Mouse (Mus musculus) hindbrain, embryonic 16.5 days (tissue): Measurements from ENCODE around the gene Podxl2. TPM values are rescaled to one million over a fixed set of nuclear protein-coding genes. Genes with fewer than 3 reads are reported as not detected.

Experiments used
- ATAC-seq: fragments of 200-750 bp; cut with Nextera tagmentation; 2 replicates; pipeline ENCODE4 v1.8.0; 2017; ENCODE audit warnings: moderate TSS enrichment, moderate library complexity
- H3K27ac ChIP-seq: fragments of 300-500 bp; sonication (generic); 2 replicates; pipeline ENCODE4 v1.5.1; 2014; ENCODE audit warnings: low read depth, mild to moderate bottlenecking, control low read depth, low read length, moderate library complexity
- H3K27me3 ChIP-seq: fragments of 300-500 bp; sonication (generic); replicated peaks from 2 replicates; pipeline ENCODE4 v1.6.1; 2014; ENCODE audit warnings: low read length; ENCODE audit not compliant: control insufficient read depth, insufficient read depth
- H3K36me3 ChIP-seq: fragments of 300-500 bp; sonication (generic); 2 replicates; pipeline ENCODE4 v1.6.1; 2014; ENCODE audit warnings: mild to moderate bottlenecking, low read length, moderate library complexity, mixed read lengths; ENCODE audit not compliant: control insufficient read depth, insufficient read depth
- H3K4me1 ChIP-seq: fragments of 300-500 bp; sonication (generic); 2 replicates; pipeline ENCODE4 v1.6.1; 2014; ENCODE audit warnings: low read depth, low read length; ENCODE audit not compliant: control insufficient read depth, insufficient read depth
- H3K4me2 ChIP-seq: fragments of 300-500 bp; sonication (generic); 2 replicates; pipeline ENCODE4 v1.6.1; 2014; ENCODE audit warnings: mild to moderate bottlenecking, low read length, control low read depth, moderate library complexity
- H3K4me3 ChIP-seq: fragments of 300-500 bp; sonication (generic); 2 replicates; pipeline ENCODE4 v1.5.1; 2014; ENCODE audit warnings: mild to moderate bottlenecking, low read length, control low read depth, moderate library complexity
- H3K9ac ChIP-seq: fragments of 300-500 bp; sonication (generic); 2 replicates; pipeline ENCODE4 v1.6.1; 2014; ENCODE audit warnings: low read depth, mild to moderate bottlenecking, control low read depth, low read length, moderate library complexity
- H3K9me3 ChIP-seq: fragments of 300-500 bp; sonication (generic); 2 replicates; pipeline ENCODE4 v1.6.1; 2014; ENCODE audit warnings: mild to moderate bottlenecking, low read length, moderate library complexity; ENCODE audit not compliant: control insufficient read depth
- WGBS: fragments of 180-500 bp; shearing (Covaris S2); extraction: QIAGEN DNeasy Blood & Tissue Kit; methylation state at CpG from one replicate; pipeline ENCODE4 v1.1.7; 2014; 5-methylcytosine and 5-hydroxymethylcytosine counted together
- polyA plus RNA-seq: library from polyadenylated mRNA; unstranded; fragments of >200 nt; fragmentation: Nextera tagmentation; extraction: Ambion mirVana; gene quantifications from 2 replicates; pipeline ENCODE4 v1.2.1, GENCODE M21; 2015

The Podxl2 gene
- polyA plus RNA-seq, 1 experiment from 2014 or later = 553 TPM

DNA sequence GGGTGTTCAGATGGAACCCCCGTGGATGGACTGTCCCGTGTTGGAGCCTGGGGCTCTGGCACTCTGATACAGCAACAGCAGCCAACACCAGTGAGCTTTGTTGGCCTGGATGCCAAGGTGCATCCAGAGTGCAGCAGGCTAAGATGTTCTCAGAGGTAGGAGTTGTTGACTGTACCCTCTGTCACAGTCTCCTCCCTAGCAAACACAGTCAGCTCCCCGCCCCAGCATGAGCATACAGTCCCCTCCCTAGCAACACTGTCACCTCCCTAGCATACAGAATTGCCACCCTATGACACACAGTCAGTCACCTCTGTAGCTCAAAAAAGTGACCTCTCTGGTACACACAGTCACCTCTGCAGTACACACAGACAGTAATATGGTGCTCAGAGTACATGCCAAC, 57.9 kb downstream of the Podxl2 start:
- no peaks in the 10 kb centered on the region; the same call in 1 of the 2 replicates for H3K4me1 ChIP-seq
- no peak overlapping the region for H3K9ac ChIP-seq
- no peaks in the 10 kb centered on the region for H3K9me3 ChIP-seq
- no peak overlapping the region for H3K4me2 ChIP-seq
- no peak overlapping the region for H3K4me3 ChIP-seq
- no peak overlapping the region for H3K27ac ChIP-seq
- no peaks in the 10 kb centered on the region for H3K27me3 ChIP-seq
- WGBS = 80% methylated on average over 3 of the region's 3 CpGs
- no peak for ATAC-seq
- H3K36me3 ChIP-seq = no peaks in the 10 kb centered on the region

DNA sequence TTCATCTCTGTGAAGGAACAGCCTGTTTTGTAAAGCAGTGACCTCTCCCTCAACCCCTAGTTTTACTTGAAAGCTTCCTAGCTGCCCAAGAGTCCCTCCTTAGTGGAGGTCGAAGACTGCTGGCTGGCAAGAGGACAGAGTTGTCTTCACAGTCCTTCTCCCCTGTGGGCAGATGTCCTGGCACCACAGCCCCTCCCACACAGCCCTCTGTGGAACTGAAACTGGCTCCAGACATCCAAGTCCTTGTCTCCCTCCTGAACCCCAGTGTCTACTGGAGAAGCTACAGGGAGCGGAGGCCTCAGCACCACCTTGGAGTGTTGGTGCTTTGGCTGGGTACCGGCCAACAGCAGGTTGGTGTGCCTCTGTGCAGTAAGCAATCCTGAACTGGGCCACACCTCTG, 59.4 kb downstream of the Podxl2 start:
- Histone ChIP-seq H3K27me3 (no peaks in the 10 kb centered on the region), H3K36me3 (no peaks in the 10 kb centered on the region)
- ATAC-seq = no peak

DNA sequence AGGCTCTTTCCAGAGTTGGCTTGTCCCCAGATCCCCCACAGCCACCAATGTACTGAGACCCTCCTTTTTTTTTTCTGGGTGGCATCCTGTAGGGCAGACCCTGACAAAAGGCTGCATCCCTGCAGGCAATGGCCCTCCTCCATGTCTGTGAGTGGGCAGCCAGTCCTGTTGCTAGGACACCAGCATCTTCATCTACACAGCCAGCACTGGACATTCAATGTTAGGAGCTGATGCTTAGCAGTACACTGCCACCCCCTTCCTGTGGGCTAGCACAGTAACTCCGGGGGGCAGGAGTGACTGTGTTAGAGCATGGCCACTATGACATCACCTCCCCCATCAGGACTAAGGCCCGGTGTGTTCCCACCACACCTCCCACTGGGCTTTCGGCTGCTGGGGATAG, 59.8 kb downstream of the Podxl2 start:
- no peaks in the 10 kb centered on the region for H3K27me3 ChIP-seq

More for the DNA sequence above, 59.4 kb downstream of the Podxl2 start:
- no peak overlapping the region for H3K4me3 ChIP-seq
- H3K9ac ChIP-seq = no peak overlapping the region
- no peak overlapping the region for H3K27ac ChIP-seq
- H3K9me3 ChIP-seq = no peaks in the 10 kb centered on the region
- no peaks in the 10 kb centered on the region; the same call in 1 of the 2 replicates for H3K4me1 ChIP-seq
- 70% methylated on average over 3 of the region's 3 CpGs for WGBS
- no peak overlapping the region for H3K4me2 ChIP-seq

DNA sequence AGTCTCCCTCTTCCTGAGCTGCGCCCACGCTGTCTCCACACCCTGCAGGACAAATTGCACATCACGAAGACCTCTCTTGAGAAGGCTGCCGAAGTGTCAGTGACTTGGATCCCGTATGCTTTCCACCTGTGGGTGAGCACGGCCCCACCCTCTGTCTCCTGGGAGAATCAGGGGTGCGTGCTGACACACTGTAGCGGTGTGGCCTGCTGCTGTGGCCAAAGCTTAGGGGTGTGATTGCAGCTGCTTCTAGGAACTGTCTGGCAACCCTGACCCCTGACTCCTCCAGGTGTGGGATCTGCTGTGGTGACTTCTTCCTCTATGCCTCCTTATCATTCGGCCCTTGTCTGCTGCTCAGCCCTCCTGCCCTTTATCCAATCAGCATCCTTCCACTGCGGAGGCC, 61.0 kb downstream of the Podxl2 start:
- Histone ChIP-seq H3K27ac (no peak overlapping the region), H3K27me3 (no peaks in the 10 kb centered on the region), H3K36me3 (no peaks in the 10 kb centered on the region), H3K4me1 (no peaks in the 10 kb centered on the region; the same call in 1 of the 2 replicates), H3K9ac (no peak overlapping the region), H3K4me2 (no peak overlapping the region), H3K9me3 (no peaks in the 10 kb centered on the region), H3K4me3 (no peak overlapping the region)
- ATAC-seq = no peak
- WGBS = 83% methylated on average over 10 of the region's 10 CpGs

More for the DNA sequence above, 59.8 kb downstream of the Podxl2 start:
- H3K4me3 ChIP-seq = no peak overlapping the region
- no peaks in the 10 kb centered on the region for H3K9me3 ChIP-seq
- ATAC-seq = peak; percentile 65
- H3K4me1 ChIP-seq = no peaks in the 10 kb centered on the region; the same call in 1 of the 2 replicates
- 17% methylated on average over 3 of the region's 3 CpGs for WGBS
- no peak overlapping the region for H3K27ac ChIP-seq
- no peak overlapping the region for H3K9ac ChIP-seq
- H3K36me3 ChIP-seq = no peaks in the 10 kb centered on the region
- no peak overlapping the region for H3K4me2 ChIP-seq

DNA sequence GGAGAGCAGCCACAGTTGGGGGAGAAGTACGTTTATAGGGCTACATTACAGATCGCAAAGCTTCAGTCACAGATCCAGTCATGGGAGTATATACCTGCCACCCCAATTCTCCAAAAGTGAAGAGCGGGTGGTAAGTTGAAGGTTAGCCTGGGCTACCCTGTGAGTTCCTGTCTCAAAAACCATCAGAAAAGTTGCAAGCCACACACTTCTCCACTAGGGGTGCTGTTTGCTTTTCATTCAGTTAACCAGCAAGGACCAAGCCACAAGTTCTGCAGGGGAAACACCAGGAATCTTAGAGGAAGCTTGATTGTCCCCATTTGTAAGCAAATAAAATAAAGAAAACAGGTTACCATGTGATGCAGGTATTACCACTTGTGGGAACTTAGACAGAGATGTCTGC, 62.0 kb downstream of the Podxl2 start:
- Histone ChIP-seq H3K9me3 (no peaks in the 10 kb centered on the region), H3K27me3 (no peaks in the 10 kb centered on the region), H3K4me3 (no peak overlapping the region), H3K4me1 (no peaks in the 10 kb centered on the region; the same call in 1 of the 2 replicates), H3K27ac (no peak overlapping the region), H3K36me3 (no peaks in the 10 kb centered on the region), H3K9ac (no peak overlapping the region), H3K4me2 (no peak overlapping the region)
- 64% methylated on average over 3 of the region's 3 CpGs for WGBS
- no peak for ATAC-seq

DNA sequence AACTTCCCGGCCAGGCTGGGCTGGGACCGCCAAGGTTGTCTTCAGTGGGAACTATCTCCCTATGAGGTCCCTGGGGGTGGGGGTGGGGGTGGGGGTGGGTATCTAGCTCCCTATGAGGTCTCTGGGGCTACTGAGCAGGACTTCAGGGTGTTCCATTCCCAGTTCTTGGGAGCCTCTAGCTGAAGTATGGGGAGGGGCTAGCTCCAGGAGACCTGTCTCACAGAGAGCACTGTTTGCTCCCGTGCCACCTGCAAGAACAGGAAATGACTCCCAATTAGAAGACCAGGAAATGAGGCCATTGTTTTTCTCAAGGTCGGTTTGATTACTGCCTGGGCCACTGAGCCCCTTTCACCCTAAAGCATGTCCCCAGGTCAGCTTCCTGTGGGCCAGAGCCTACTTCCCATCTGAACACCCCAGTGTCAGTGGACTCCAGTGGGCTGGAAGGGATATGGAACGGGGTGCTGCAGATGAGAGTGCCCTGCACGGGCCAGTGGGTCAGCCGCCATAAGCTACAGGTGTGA, 62.9 kb downstream of the Podxl2 start:
- H3K4me2 ChIP-seq = no peak overlapping the region
- no peak overlapping the region for H3K27ac ChIP-seq
- ATAC-seq = no peak
- WGBS = 67% methylated on average over 7 of the region's 7 CpGs
- no peaks in the 10 kb centered on the region for H3K9me3 ChIP-seq
- no peaks in the 10 kb centered on the region for H3K36me3 ChIP-seq
- no peak overlapping the region for H3K9ac ChIP-seq
- no peaks in the 10 kb centered on the region; the same call in 1 of the 2 replicates for H3K4me1 ChIP-seq
- no peaks in the 10 kb centered on the region for H3K27me3 ChIP-seq
- H3K4me3 ChIP-seq = no peak overlapping the region

DNA sequence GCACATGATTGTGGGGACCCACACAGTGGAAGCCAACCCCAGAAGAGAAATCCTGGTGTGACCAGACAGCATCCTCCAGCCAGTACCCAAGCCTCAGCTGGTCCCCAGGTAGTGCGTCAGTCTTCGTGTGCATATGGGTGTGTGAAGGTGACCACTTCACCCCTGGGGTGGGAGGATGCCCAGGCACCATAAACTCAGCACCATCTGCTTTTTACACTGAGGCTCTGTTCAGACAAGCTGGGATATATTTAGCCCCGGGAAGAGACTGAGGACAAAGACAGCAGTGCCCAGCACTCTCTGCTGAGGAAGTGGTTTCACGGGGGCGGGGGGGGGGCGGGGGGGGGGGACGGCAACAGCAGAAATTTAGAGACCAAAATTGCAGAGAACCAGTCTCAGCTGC, 63.4 kb downstream of the Podxl2 start:
- Histone ChIP-seq H3K9me3 (no peaks in the 10 kb centered on the region), H3K36me3 (no peaks in the 10 kb centered on the region), H3K4me1 (no peaks in the 10 kb centered on the region; the same call in 1 of the 2 replicates), H3K27ac (no peak overlapping the region), H3K27me3 (no peaks in the 10 kb centered on the region), H3K4me3 (no peak overlapping the region), H3K4me2 (no peak overlapping the region), H3K9ac (no peak overlapping the region)
- ATAC-seq = no peak
- 44% methylated on average over 4 of the region's 7 CpGs for WGBS

DNA sequence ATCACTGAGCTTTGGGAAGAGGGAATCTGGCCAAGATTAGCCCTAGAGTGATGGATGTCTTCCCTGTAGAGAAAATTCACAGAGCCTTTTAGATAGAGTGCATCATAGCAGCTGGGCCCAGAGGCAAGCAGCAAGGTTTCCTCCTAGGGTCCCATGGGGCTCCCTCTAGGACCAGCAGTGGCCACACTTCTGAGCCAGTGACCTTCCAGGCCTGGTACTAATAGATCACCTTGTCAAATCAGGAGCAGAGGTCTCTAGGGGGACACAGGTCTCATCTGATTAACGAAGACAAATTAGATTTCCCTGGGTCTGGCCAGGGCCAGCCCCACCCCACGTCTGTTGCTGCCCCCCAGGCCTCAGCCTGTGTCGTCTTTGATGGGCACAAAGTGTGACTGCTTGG, 64.6 kb downstream of the Podxl2 start:
- Histone ChIP-seq H3K27me3 (no peaks in the 10 kb centered on the region), H3K36me3 (no peaks in the 10 kb centered on the region), H3K4me1 (no peaks in the 10 kb centered on the region; the same call in 1 of the 2 replicates), H3K4me2 (no peak overlapping the region), H3K9ac (no peak overlapping the region), H3K27ac (no peak overlapping the region), H3K9me3 (no peaks in the 10 kb centered on the region), H3K4me3 (no peak overlapping the region)
- 28% methylated on average over 3 of the region's 3 CpGs for WGBS
- no peak for ATAC-seq

DNA sequence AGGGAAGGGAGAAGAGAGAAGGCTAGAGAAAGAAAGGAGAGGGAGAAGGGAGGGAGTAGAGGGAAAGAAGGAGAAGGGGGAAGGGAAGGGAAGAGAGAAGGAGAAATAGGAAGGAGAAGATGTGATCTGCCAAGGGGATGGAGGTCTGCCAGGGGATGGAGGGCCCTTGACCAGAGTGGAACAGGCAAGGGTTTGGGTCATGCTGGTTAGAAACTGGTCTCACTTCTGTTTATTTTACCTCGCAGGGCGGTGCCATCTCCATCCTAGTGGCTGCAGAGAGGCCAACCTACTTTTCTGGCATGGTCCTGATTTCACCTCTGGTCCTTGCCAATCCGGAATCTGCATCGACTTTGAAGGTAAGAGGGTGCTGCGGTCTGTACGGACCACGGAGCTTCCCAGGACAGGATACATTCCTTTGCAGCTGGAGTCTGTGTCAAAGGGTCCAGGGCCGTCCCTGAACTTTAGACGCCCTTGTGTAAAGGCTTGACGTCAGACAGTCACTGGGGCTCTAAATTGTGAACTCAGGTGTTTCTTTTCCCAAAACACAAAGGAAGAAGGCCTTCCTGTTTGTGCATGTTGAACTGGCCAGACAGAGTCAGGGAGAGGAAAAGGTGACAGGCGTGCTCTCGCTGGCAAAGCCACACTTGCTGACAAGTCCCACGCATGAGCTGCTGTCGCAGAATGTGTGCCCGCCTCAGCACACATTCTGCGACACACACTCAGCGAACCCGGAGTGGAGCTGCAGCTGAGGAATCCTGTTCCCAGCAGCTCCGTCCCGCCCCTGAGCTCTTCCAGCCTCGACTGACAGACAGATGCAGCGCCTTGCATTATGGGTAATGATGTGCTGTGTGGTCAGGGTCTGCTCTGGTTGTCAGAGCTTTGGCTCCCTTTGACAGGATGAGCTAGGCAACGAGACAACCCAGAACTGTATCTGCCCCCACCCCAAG, 65.5 kb downstream of the Podxl2 start:
- Histone ChIP-seq H3K36me3 (no peaks in the 10 kb centered on the region), H3K4me1 (no peaks in the 10 kb centered on the region; the same call in 1 of the 2 replicates), H3K4me3 (no peak overlapping the region), H3K9me3 (no peaks in the 10 kb centered on the region), H3K27me3 (no peaks in the 10 kb centered on the region), H3K4me2 (no peak overlapping the region), H3K9ac (no peak overlapping the region), H3K27ac (no peak overlapping the region)
- ATAC-seq = no peak
- WGBS = 71% methylated on average over 23 of the region's 23 CpGs
